Mouse (Mus musculus) forebrain, embryonic 12.5 days (tissue): ENCODE measurements around the gene Fam98b. TPM values are rescaled to one million over a fixed set of nuclear protein-coding genes. Genes with fewer than 3 reads are reported as not detected.

Experiments
- ATAC-seq: fragments of 200-750 bp; cut with Nextera tagmentation; 2 replicates; pipeline ENCODE4 v1.8.0; 2017; ENCODE audit warnings: moderate TSS enrichment; ENCODE audit not compliant: low FRiP score
- H3K27ac ChIP-seq: fragments of 300-500 bp; sonication (generic); 2 replicates; pipeline ENCODE4 v1.5.1; 2016; ENCODE audit warnings: mild to moderate bottlenecking
- H3K27me3 ChIP-seq: fragments of 300-500 bp; sonication (generic); 2 replicates; pipeline ENCODE4 v1.6.1; 2016; ENCODE audit warnings: mild to moderate bottlenecking
- H3K36me3 ChIP-seq: fragments of 300-500 bp; sonication (generic); replicated peaks from 2 replicates; pipeline ENCODE4 v1.6.1; 2016; ENCODE audit warnings: mild to moderate bottlenecking
- H3K4me1 ChIP-seq: fragments of 300-500 bp; sonication (generic); 2 replicates; pipeline ENCODE4 v1.6.1; 2016
- H3K4me2 ChIP-seq: fragments of 300-500 bp; sonication (generic); 2 replicates; pipeline ENCODE4 v1.6.1; 2016; ENCODE audit warnings: mild to moderate bottlenecking, moderate library complexity
- H3K4me3 ChIP-seq: fragments of 300-500 bp; sonication (generic); replicated peaks from 2 replicates; pipeline ENCODE4 v1.5.1; 2016; ENCODE audit warnings: mild to moderate bottlenecking
- H3K9ac ChIP-seq: fragments of 300-500 bp; sonication (generic); 2 replicates; pipeline ENCODE4 v1.6.1; 2016; ENCODE audit warnings: mild to moderate bottlenecking
- H3K9me3 ChIP-seq: fragments of 300-500 bp; sonication (generic); 2 replicates; pipeline ENCODE4 v1.6.1; 2016
- WGBS: fragments of 180-500 bp; shearing (Covaris S2); methylation state at CpG from one replicate; pipeline ENCODE4 v1.1.7; 2016; 5-methylcytosine and 5-hydroxymethylcytosine counted together
- polyA plus RNA-seq: library from polyadenylated mRNA; unstranded; fragments of >200 nt; fragmentation: Nextera tagmentation; extraction: Ambion mirVana; gene quantifications from 2 replicates; pipeline ENCODE4 v1.2.1, GENCODE M21; 2016

Gene Fam98b
- polyA plus RNA-seq, result 19.6 and 24.1 TPM in 2 replicates

DNA sequence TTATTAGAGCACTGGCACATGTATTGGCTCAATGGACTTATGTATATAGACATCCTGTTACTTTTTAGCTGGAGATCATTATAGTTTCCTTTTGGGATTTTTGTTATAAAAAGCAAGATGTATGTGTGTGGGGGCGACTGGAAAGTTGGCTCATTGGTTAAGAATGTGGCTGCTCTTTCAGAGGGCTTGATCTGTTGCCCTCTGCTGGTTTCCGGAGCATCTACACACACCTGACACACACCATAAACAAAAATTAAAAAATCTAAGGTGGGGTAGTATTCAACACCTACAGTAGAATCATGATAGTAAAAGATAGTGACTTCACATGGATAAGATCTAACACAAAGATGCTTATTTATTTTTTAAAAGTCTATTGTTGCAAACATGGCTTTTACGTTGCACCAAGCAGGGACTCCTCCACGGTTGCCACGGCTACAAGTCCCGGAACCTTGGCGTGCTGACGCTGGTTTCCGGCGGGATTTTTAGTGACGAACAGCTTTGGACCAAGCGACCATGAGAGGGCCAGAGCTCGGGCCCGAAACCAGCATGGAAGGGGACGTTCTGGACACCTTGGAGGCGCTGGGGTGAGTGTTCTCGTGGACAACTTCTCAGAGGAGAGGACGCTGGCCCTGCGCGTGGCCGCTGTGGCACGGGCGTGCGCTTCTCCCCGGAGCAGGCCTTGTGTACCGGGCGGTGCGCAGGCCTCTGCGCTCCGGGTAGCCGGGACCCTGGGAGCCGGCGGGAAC lies at the start of gene Fam98b:
Gene Fam98b, plus strand, starts transcription at position 485 of the 746 bp plus-strand sequence.
- under 1% methylated on average over 33 of the region's 33 CpGs for WGBS
- peaks cover 13% of the 10 kb centered on the region for H3K4me1 ChIP-seq
- peak within 1 kb of the TSS; percentile 92 for H3K27ac ChIP-seq
- ATAC-seq, result peak; percentile 95
- peak within 1 kb of the TSS; percentile 90 for H3K9ac ChIP-seq
- H3K4me3 ChIP-seq, result peak within 1 kb of the TSS; percentile 89
- H3K27me3 ChIP-seq, result no peaks in the 10 kb centered on the region
- H3K36me3 ChIP-seq, result 0 out of 2 replicates have a peak, but pooled peaks cover 2% of the 10 kb centered on the region
- peak within 1 kb of the TSS; percentile 81 for H3K4me2 ChIP-seq
- H3K9me3 ChIP-seq, result no peaks in the 10 kb centered on the region

DNA sequence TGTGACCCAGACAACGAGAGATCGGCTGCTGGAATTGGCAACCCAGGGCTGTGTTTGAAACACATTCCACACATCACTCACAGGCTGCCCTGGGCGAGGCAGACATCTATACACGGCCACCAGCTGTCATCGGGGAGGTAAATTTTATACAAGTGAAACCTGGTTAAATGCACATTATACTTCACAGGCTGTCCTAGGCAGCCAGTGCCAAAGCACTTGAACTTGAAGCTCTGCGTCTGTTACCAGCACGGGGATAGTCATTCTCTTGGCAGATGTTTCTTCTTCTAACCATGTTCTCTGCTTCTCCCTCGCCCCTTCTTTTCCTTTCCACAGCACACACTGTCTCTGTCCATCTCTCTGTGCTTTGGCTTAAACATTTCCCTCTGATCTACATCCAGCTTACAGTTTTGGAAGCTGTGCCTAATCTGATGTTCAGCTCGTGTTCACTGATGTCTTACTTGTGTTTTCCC lies 48.6 kb upstream of the Fam98b start:
- Histone ChIP-seq H3K9ac (no peak overlapping the region), H3K9me3 (no peaks in the 10 kb centered on the region), H3K36me3 (no peaks in the 10 kb centered on the region), H3K27ac (no peak overlapping the region), H3K4me1 (peaks cover 14% of the 10 kb centered on the region), H3K4me2 (no peak overlapping the region), H3K4me3 (no peak overlapping the region), H3K27me3 (no peaks in the 10 kb centered on the region)
- no peak for ATAC-seq
- 53% methylated on average over 9 of the region's 9 CpGs for WGBS

DNA sequence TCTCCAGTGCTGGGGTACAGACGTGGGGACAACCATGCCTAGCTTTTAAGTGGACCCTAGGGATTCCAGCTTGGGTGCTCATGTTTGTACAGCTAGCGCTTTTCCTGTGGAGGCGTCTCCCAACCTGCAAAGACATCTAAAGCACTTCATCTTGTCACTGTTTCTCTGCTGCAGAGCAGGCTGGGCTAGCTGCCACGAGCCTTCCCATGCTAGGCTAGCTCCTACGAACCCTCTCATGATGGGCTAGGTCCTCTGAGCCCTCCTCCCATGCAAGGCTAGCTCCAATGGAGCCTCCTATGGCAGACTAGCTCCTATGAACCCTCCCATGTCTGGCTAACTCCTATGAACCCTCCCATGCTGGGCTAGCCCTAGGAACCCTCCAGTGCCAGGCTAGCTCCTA lies 46.2 kb upstream of the Fam98b start:
- H3K27me3 ChIP-seq, result no peaks in the 10 kb centered on the region
- no peak overlapping the region for H3K9ac ChIP-seq
- ATAC-seq, result no peak
- H3K4me1 ChIP-seq, result peaks cover 14% of the 10 kb centered on the region
- 82% methylated on average over 5 of the region's 5 CpGs for WGBS
- H3K4me3 ChIP-seq, result no peak overlapping the region
- no peaks in the 10 kb centered on the region for H3K36me3 ChIP-seq
- H3K4me2 ChIP-seq, result no peak overlapping the region
- H3K27ac ChIP-seq, result no peak overlapping the region
- H3K9me3 ChIP-seq, result no peaks in the 10 kb centered on the region

DNA sequence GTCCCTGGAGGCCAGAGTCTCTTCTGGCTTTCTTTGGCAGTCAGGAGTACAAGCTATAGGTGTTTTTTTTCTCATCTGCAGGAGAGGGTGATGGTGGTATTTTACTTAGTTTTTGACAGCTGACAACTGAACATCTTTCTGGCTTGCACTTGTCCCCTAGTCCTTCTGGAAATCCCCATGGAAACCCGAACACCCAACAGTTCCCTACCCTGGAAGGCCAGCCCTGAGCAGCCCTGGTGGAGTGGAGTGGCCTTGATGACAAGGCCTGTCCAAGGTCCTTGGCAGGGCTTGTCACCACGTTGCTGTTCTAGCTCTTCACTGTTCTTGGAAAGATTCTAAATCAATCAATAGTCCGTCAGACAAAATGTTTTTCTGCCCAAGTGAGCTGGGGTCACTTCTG lies 45.0 kb upstream of the Fam98b start:
- Histone ChIP-seq H3K27ac (no peak overlapping the region), H3K4me1 (peaks cover 14% of the 10 kb centered on the region), H3K9ac (no peak overlapping the region), H3K27me3 (no peaks in the 10 kb centered on the region), H3K4me3 (no peak overlapping the region), H3K36me3 (no peaks in the 10 kb centered on the region), H3K9me3 (no peaks in the 10 kb centered on the region), H3K4me2 (no peak overlapping the region)
- 65% methylated on average over 3 of the region's 3 CpGs for WGBS
- no peak for ATAC-seq

DNA sequence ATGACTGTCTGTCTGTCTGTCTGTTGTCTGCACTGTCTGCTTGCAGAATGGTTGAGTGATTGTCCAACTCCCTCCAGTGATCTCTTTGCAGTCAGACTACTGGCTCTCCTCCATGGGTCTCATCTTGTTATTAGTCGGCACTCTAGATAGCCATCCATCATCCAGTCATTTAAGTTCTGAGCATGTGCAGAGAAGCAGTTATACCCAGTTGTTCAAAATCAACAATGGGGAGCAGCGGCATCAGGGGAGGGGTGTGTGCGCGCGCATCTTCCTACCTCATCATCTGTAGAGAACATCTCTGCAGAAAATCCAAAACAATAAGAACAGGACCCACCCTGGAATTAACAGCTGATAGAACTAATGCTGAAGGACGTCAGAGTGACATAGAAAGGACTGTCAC lies 44.5 kb upstream of the Fam98b start:
- no peak for ATAC-seq
- no peak overlapping the region for H3K4me2 ChIP-seq
- H3K36me3 ChIP-seq, result no peaks in the 10 kb centered on the region
- H3K9me3 ChIP-seq, result no peaks in the 10 kb centered on the region
- no peak overlapping the region for H3K4me3 ChIP-seq
- H3K4me1 ChIP-seq, result peaks cover 11% of the 10 kb centered on the region
- H3K27me3 ChIP-seq, result no peaks in the 10 kb centered on the region
- H3K9ac ChIP-seq, result no peak overlapping the region
- WGBS, result 90% methylated on average over 6 of the region's 6 CpGs
- H3K27ac ChIP-seq, result no peak overlapping the region

DNA sequence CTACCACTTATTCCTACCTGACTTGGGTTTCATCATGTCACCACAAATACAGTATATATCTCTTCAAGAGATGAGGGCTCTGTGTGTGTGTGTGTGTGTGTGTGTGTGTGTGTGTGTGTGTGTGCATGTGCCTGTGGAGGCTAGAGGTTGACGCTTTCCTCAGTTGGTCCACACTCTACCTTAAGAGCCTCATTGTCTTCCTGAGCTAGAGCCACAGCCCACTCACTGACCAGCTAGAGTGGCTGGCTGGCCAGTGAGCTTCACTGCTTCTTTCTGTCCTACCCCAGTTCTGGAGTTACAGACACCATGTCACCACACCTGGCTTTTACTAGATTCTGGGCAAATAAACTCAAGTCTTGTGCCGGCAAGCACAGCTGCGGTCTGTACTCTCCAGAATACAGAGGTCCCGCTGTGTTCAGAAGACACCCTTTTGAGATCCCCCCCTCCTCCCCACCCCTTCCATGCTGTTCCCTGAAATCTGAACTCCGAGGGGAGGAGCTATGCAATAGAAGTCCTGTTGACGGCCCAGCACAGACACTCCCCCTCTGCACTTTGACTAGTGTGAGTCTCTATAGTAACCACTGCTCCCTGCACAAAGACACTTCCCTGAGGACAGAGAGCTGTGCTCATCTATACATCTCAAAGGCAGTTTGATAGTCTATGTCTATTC lies 39.0 kb upstream of the Fam98b start:
- peak; percentile 97 for ATAC-seq
- Histone ChIP-seq H3K4me2 (peak overlapping the region; percentile 43), H3K9ac (no peak overlapping the region), H3K4me3 (no peak overlapping the region), H3K4me1 (peaks cover 9% of the 10 kb centered on the region), H3K9me3 (no peaks in the 10 kb centered on the region), H3K27ac (0 out of 2 replicates have a peak overlapping the region, but pooled peaks have one; percentile 16), H3K36me3 (no peaks in the 10 kb centered on the region), H3K27me3 (no peaks in the 10 kb centered on the region)
- WGBS, result 1% methylated on average over 6 of the region's 6 CpGs

DNA sequence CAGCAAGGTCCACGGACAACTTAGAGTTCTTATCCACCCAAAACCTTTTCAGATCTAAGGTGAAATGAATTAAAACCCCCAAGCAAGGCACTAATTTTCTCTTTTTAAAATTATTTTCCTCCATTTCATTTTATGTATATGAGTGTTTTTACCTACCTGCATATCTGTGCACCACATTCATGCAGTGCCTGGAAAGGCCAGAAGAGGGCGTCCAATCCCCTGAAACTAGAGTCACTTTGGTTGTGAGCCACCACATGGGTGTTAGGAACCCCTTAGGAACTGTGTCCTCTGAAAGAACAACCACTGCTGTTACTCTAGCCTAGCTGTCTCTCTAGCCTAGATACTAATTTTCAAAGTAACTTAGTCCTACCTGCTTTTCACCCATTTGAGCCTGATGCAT lies 33.4 kb upstream of the Fam98b start:
- Histone ChIP-seq H3K9ac (no peak overlapping the region), H3K36me3 (no peaks in the 10 kb centered on the region), H3K9me3 (no peaks in the 10 kb centered on the region), H3K4me3 (no peak overlapping the region), H3K27me3 (no peaks in the 10 kb centered on the region), H3K4me2 (no peak overlapping the region), H3K4me1 (peaks cover 10% of the 10 kb centered on the region), H3K27ac (no peak overlapping the region)
- no peak for ATAC-seq
- 57% methylated on average over 2 of the region's 2 CpGs for WGBS

DNA sequence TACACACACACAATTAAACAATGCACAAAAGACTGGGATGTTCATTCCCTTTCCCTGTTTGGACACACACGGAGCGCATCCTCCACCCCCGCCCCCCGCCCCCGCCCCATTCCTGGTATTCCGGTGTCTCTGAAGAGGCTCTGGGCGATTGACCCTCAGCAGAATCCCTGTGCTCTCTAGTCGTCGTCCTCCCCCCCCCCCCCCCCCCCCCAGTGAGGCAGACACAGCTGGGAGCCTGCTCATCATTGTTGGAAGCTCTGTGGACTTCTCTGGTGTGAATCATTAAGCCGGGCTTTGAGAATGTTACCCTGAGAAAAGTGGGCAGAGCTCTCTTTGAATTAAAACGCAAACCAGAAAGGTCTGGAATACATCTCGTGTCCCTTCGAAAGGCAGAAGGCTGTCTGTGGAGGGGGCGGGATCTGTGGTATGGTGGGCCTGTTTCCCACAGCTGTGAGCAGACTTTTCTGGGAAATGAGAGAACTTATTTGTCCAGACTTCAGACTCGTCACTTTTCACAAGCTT lies 31.8 kb upstream of the Fam98b start:
- Histone ChIP-seq H3K36me3 (no peaks in the 10 kb centered on the region), H3K4me2 (peak overlapping the region; percentile 34), H3K27me3 (no peaks in the 10 kb centered on the region), H3K4me3 (no peak overlapping the region), H3K4me1 (peaks cover 10% of the 10 kb centered on the region), H3K27ac (no peak overlapping the region), H3K9ac (no peak overlapping the region), H3K9me3 (no peaks in the 10 kb centered on the region)
- ATAC-seq, result no peak
- 4% methylated on average over 15 of the region's 15 CpGs for WGBS

DNA sequence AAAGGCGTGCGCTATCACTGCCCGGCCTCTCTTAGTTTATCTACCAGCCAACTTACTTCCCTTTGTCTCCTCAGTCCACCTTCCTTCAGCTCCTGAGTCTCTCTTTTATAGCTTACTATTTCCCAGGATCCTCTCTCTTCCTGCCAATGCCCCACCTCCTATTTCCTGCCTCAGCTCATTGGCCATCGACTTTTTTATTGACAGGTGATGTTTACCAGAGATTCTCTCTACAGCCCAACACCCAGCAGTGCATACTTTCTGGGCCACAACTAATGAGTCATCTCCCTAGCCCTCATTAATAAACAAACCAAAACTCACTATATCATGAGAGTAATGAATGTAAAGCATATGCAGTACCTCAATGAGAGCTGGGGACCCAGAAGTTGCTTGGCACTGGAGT lies 30.0 kb upstream of the Fam98b start:
- peaks cover 10% of the 10 kb centered on the region for H3K4me1 ChIP-seq
- H3K9ac ChIP-seq, result no peak overlapping the region
- H3K9me3 ChIP-seq, result no peaks in the 10 kb centered on the region
- H3K27ac ChIP-seq, result no peak overlapping the region
- no peak overlapping the region for H3K4me2 ChIP-seq
- H3K36me3 ChIP-seq, result no peaks in the 10 kb centered on the region
- H3K4me3 ChIP-seq, result no peak overlapping the region
- WGBS, result 96% methylated on average over 4 of the region's 4 CpGs
- H3K27me3 ChIP-seq, result no peaks in the 10 kb centered on the region
- ATAC-seq, result no peak

DNA sequence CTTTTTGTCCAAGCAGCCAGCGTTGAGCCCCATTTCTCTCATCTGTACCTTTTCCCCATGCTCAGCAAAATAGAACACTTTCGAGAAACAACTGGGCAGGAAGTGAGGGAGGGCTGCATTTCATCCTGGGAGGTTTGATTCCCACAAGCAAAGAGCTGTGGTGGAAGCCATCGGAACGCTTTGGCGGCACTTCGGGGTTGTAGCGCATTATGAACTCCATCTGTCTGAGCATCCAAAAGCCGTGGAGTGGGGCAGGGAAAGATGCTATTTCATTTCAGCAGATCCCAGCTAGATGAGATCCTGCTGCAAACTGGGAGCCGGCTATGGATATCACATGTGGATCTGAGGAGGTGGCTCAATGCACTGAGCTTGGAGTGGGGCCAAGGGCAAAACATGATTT lies 26.9 kb upstream of the Fam98b start:
- H3K9ac ChIP-seq, result no peak overlapping the region
- ATAC-seq, result no peak
- H3K27me3 ChIP-seq, result no peaks in the 10 kb centered on the region
- no peaks in the 10 kb centered on the region for H3K36me3 ChIP-seq
- no peaks in the 10 kb centered on the region for H3K9me3 ChIP-seq
- WGBS, result 83% methylated on average over 9 of the region's 9 CpGs
- H3K27ac ChIP-seq, result no peak overlapping the region
- H3K4me2 ChIP-seq, result no peak overlapping the region
- peaks cover 8% of the 10 kb centered on the region for H3K4me1 ChIP-seq
- H3K4me3 ChIP-seq, result no peak overlapping the region

DNA sequence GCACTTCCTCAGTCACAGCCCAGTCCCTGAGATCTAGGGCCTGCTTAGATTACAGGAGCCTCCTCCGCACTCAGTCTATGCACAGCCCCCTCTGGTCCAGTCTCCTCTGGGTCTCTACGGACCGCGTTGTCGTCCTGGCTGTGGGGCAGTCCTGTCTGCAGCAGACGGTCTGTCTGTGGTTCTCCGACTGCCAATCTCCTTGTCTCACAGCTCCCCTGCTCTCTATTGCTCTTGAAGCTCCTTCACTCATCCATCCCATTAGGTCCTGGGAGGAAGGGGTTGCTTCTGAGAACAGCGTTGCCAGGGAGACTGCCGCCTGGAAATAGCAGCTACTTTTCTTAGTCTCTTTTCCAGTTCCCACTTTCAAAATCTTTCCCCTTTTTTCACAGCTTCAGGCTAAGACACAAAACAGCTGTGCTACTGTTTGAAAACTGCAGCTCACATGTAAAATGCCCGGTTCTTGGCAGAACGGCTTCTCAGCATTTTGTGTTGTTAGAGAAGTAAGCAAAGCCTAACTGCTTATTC lies 20.9 kb upstream of the Fam98b start:
- no peaks in the 10 kb centered on the region for H3K27me3 ChIP-seq
- no peaks in the 10 kb centered on the region for H3K36me3 ChIP-seq
- H3K4me1 ChIP-seq, result peaks cover 10% of the 10 kb centered on the region
- H3K9me3 ChIP-seq, result no peaks in the 10 kb centered on the region
- H3K4me2 ChIP-seq, result no peak overlapping the region
- ATAC-seq, result 0 out of 2 replicates have a peak, but pooled peaks have one; percentile 46
- 50% methylated on average over 11 of the region's 11 CpGs for WGBS
- no peak overlapping the region for H3K4me3 ChIP-seq
- H3K9ac ChIP-seq, result peak overlapping the region; percentile 17; the same call in 1 of the 2 replicates
- H3K27ac ChIP-seq, result 0 out of 2 replicates have a peak overlapping the region, but pooled peaks have one; percentile 4

DNA sequence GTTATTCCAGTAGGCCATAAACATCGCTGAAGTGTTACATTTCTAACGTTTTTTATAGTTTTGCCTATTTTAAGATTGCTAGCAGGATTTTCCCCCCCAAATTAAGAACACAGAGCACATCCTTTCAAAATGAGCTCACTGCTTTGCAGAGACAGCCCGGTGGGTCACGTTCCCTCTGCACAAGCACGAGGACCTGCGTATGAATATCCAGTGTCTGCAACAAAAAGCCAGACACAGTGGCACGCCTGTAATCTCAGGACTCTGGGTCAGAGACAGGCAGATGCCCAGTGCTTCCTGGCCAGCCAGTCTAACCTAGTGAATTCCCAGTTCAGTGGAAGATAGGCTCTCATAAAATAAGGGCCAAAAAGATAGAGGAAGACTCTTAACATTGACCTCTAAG lies 19.3 kb upstream of the Fam98b start:
- ATAC-seq, result no peak
- H3K27ac ChIP-seq, result no peak overlapping the region
- WGBS, result 85% methylated on average over 7 of the region's 7 CpGs

More for the DNA sequence above, 19.3 kb upstream of the Fam98b start:
- Histone ChIP-seq H3K4me3 (no peak overlapping the region), H3K36me3 (no peaks in the 10 kb centered on the region), H3K27me3 (no peaks in the 10 kb centered on the region), H3K9ac (no peak overlapping the region), H3K4me2 (no peak overlapping the region), H3K4me1 (peaks cover 10% of the 10 kb centered on the region), H3K9me3 (no peaks in the 10 kb centered on the region)
